Mouse (Mus musculus) cerebellum, adult (tissue): ENCODE data around the gene Kcnn1.
"Not testable (repeated sequence)": the region's sequence is repeated elsewhere in the genome, so short reads cannot be mapped to it uniquely, and the experiment has no call there.

Source experiments
- ATAC-seq: cut with Nextera tagmentation; 2 replicates; pipeline ENCODE4 v1.9.2; 2017; ENCODE audit warnings: mild to moderate bottlenecking, moderate library complexity, mixed read lengths; ENCODE audit not compliant: insufficient number of reproducible peaks, low FRiP score, low TSS enrichment

Kcnn1 gene

DNA sequence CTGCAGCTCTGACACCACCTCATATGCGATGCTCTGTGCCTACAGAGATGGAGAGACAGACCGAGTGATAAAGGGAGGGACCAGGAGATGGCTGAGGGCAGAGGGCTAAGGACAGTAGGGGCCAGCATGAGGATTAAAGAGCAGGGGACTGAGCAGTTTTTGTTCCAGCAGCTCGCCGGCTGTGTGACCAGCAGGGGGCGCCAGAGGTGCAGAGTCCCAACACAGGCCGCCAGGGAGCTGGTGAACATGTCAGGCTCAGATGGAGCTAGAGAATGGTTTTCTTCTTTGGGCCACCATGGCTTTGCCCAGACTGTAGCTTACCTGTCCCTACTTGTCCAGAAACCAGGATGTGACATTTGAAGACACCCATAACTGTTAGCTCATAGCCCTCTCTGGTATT lies 18.5 kb downstream of the Kcnn1 start:
- no peak for ATAC-seq

DNA sequence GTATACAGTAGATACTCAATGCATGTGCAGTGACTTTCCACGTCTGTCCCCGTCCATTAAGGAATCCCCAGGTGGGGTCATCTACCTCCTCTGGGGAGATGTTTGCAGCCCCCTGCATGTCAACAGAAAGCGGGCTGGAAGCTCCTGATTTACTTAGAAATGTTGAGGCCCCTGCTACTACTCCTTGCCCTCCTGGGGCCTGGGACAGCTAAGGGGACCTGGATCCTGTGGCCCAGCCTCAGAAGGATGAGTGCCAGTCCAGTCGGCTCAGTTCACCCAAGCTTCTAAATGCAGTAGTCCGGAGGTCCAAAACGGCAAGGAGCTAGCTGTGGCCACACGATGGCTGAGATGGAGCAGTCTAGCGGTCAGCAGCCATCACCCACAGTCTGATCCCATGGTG lies 19.1 kb downstream of the Kcnn1 start:
- no peak for ATAC-seq

DNA sequence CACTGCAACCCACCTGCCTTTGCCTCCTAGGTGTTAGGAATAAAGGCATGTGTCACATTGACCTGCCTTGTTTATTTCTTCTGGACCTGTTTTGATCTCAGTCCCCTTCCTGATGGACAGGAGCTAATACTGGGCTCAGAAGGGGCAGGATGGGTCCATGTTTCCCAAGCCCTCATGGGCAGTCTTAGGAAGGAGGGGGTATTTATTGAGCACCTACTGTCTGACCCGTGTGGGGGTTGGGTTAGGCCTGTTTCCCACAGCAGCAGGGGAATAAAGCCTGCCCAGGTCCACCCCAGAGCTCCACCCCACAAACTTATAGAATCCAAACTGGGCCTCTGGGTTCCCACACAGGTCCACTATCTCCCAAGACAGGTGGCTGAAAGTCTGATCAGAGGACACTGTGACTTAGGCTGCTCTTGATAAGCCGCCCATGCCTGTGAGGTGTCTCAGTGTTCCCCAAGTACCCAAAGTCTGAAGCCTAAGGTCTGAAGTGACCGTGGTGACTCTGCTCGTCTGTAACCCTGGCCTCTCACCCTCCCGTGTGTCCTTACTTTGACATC lies 19.8 kb downstream of the Kcnn1 start:
- ATAC-seq, result no peak

DNA sequence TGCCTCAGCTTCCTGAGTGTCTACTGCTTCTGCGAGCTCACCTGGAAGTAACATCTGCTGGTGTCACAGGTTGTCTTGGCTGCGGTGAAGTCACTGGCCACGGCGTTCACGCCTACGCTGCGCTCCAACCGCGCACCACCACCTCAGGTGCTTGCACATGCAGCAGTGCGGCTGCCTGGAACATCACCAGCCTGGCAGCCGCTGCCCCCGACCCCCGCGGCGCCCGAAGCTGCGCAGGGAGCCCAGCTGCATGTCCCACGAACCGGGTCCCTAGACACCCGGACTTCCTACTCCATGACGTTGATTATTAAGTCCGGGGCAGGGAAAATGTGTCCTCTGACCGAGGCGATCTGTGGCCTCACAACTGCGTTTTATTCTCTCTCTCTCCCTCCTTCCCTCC lies 20.6 kb downstream of the Kcnn1 start:
- no peak for ATAC-seq

DNA sequence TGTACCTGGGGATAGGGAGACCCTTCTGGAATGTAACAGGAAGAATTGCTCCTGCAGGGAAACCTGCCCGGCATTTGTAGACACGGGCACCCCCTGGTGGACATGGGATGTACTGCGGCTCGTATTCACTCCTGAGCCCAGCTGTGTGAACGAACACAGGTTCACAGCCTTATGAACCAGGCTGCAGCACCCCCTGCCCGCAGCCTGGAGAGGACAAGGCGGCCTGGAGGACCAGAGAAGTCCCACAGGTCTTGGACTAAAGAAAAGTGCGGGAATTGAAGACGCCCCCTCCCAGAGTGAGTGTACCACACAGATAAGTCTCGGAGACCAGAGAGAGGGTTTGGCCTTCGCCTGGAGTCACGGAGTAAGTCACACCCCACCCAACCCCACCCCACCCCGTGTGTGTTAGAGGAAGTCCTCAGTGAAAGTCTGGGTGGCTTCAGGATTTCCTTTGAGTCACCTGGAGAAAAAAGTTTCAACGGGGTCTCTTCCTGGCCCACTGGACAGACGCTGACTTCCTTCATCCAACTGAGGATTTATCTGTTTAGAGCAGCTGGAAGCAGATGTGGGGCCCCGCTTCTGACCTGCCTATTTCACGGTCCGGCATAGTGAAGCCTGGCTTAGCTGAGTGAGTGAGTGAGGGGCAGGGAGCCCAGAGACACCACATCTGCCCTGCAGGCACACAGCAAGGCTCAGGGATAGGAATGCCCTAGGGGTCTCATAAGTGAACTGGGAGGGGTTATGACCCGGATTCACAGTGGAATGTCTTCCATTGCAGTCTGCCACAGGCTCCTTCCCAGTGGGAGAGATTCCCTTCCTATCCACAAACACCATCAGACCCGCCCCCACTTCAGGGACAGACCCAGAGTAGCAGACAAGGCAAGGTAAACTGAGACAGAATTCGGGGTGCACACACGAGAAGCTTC lies 21.6 kb downstream of the Kcnn1 start:
- no peak for ATAC-seq

DNA sequence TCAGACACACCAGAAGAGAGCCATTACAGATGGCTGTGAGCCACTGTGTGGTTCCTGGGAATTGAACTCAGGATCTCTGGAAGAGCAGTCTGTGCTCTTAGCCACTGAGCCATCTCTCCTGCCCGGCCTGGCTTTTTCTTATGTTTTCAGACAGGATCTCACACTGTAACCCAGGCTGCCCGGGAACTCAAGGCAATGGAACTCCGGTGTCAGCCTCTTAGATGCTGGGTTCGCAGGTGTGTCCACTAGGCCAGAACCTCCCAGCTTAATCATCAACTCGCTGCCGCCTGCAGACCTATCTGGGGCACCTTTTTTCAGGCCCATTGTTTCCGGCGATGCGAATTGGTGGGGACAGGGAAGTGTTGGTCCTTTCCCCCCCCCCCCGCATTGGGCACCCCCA lies 22.5 kb downstream of the Kcnn1 start:
- ATAC-seq, result no peak

DNA sequence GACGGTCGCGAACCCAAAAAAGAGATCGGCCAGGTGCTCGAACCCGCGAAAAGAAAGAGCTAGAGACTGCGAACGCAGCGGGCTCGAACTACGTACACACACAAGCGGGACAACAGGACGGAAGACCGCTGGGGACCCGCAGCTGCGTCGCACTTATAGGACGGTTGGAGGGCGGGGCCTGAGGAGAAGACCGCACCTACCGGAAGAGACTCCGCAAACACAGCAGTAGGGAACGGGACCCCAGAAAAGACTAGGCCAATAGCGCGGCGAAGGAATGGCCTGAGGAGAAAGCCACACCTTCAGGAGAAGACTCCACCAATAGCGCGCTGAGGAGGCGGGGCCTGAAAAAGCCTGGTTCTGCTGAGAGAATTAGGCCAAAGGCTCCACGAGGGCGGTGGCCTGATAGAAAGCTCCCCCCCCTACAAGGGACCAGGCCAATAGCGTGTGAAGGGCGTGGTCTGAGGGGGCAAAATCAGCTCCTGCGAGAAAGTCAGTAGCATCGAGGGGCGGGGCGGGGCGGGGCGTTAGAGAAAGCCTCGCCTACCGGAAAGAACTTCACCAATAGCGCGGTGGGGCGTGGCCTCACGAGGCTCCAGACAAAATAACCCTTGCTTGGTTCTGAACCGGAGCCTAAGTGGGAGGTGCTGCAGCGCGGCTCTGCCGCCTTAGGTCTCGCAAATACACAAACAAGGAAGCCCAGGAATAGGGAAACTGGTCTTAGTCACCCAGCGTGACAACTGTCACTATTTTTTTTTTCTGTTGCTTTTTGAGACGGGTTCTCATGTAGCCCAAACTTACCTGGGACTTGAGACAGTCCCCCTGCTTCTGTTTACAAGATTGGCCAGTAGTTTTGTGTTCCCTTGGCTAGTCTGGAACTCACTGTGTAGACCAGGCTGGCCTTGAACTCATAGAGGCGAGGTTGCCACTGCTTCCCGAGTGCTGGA lies 23.4 kb downstream of the Kcnn1 start, which contains the start of gene Arrdc2:
Gene Arrdc2 (minus strand): TSS at position 313 of the 944 bp plus-strand sequence.
- ATAC-seq, result peak; percentile 92

DNA sequence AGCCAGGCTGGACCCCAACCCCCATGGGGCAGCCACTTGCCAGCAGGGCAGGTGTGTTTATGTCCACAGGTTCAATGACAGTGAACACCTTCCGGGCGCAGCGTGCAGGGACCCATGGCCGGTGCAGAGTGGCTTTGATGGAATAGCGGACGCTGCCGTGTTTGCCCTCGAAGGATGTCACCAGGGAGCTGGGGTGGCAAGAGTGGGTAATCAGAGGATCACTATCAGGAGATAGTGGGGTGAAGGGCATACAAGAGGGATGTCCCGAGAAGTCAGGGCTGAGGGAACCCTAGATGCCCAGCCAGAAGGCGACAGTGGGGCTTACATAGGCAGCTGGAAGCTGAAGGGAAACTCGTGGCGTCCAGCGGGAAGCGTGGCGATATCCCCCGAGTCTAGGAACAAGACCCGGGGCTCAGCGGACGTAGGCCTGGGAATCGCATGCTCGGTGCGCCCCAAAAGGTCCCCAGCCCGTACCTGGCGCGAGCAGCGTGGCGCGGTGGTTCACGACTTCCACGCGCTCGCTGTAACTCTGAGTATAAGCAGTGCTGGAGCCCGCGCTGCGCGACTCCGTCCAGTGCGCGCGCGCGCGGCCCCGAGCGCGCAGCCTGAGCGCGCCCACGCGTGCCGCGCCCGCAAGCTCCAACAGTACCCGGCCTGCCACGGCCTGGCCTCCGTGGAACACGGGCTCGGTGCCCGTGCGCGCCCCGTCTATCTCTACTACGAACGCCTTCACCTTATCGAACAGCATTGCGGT lies 24.2 kb downstream of the Kcnn1 start:
- ATAC-seq, result peak; percentile 27; the same call in 1 of the 2 replicates

DNA sequence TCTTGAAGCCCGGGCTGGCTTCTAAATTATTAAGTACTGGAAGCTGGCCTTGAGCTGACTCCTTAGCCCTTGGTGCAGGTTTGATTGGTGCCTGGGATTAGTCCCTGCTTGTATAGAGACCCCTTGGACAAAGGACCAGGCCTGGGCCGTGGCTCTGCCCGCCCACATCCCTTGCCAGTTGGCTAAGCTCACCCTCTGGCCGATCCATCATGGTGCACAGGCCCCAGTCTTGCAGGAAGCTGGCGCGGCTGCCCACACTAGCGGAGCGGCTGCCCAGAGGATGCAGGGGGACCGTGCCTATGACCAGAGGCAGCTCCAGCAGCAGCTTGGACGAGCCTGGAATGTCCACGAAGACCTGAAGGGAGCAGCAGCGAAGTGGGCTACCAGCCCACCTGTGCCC lies 26.4 kb downstream of the Kcnn1 start:
- ATAC-seq, result no peak

DNA sequence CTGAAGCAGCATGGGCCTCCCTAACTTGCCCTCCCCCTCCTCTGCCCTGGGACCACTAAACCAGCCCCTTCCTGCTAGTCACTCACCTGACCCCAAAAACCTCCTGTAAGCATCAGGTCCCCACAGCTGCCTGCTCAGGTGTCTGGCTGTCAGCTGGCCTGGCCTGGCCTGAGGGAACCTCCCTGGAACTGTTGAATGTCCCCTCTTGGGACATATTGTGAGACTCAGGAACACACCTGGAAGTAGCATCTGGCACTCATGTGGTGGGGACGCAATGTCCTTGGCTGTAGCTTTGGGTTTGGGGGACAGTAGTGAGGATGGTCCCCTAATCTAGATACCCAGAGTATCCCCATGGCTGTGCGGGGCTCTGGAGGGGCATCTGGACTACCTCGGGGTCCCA lies 29.0 kb downstream of the Kcnn1 start:
- no peak for ATAC-seq

DNA sequence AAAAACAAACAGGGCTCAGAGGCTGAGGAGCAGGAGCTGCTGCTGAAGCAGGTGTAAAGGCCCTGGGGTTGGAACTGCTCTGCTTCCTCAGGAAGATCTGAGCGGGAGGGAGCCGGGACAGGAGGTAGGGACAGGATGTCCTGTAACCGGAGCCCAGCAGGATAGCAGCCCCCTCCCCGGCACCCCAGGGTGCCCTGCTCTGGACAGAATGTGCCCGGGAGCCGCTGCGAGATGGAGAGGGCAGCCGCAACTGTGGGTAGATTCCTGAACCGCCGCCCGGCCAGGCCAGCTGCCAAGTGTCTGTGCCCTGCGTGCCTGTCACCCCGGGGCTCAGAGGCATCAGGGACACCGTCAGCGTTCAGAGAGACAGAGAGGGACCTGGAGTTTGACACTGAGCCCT lies 29.5 kb downstream of the Kcnn1 start:
- ATAC-seq, result no peak

DNA sequence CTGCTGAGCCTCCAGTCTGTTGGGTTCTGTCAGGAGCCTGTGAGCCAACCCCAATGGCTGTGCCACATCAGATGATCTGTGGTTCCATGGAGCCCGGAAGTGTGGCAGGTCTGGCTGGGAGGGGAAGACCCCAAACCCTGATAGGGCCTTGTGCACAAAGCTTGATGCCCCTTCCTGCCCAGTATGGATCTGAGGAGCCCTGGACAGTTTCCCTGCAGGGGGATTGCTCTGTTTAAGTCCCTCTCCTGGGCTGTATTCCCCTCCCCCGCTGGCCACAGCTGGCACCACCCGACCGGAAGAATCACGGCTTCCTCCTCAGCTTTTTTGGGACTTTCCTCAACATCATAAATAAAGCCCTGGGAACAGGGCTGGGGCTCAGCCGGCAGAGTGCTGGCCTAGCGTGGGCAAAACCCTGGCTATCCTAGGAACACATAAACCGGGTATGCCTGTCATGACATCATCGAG lies 30.0 kb downstream of the Kcnn1 start:
- no peak for ATAC-seq

DNA sequence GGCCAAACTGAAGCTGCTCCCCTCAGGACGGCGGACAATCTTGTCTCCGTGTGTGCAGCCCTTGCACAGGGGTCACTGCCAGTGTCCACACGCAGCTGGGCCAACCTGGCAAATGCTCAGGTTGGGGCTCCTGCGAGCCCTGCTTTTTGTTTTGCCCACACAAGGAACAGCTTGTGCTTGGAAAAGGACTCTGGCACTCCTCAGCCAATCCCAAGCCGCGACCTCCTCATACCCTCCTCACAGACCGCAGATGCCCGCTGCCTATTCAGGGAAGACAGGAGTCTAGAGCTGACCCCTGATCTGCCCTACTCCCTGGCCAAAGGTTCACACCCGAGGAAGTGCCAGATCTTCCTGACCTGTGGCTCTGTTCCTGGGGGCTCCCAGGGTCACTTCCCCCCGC lies 30.7 kb downstream of the Kcnn1 start:
- no peak for ATAC-seq

DNA sequence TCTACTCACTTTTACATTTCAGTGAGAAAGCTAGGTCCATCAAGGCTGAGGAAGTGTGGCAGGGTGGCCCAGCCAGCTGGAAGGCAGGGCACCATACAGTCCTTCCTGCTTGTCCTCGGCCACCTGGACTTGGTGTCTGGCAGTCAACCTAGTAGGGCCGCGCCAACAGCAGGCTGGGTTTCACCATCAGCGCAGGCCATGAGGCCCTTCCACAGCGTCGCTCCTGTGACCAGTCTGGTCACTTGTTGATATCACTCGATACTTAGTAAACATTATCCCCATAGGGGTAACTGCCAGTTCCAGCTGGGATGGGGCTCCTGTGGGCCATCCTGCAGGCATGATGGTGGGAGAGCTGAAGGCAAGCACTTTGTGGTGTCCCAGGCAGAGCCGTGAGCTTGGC lies 31.5 kb downstream of the Kcnn1 start:
- ATAC-seq, result no peak

DNA sequence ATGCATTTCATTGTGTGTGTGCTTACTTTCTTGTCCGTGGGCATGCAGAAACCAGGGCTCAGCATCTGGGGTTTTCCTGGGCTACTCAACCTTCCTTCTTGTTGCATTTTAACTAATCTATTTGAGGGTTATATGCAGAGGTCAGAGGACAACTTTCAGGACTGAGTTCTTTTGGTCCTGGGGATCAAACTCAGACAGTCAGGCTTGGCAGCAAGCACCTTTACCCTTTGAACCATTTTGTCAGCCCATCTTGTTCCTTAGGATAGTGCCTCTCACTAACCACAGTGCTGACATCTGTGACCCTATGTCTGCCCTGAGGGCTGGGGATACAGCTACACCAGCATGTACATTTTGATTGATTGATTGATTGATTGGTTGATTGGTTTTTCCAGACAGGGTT lies 35.3 kb downstream of the Kcnn1 start:
- ATAC-seq, result no peak

DNA sequence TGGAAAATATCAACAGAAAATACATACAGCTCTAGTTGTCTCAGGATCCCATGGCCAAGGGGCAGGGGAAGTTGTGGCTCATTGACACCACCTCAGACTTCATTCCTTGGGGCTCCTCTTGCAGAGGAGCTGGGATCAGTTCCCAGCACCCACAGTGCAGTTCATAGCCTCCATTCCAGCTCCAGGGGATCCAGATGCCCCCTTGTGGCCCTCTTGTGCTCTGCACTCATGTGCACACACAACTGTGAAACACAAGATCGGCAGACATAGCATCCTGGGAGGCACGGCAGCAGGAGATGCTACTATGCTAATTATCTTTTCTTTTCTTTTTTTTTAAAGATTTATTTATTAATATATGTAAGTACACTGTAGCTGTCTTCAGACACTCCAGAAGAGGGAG lies 36.0 kb downstream of the Kcnn1 start:
- ATAC-seq, result no peak

DNA sequence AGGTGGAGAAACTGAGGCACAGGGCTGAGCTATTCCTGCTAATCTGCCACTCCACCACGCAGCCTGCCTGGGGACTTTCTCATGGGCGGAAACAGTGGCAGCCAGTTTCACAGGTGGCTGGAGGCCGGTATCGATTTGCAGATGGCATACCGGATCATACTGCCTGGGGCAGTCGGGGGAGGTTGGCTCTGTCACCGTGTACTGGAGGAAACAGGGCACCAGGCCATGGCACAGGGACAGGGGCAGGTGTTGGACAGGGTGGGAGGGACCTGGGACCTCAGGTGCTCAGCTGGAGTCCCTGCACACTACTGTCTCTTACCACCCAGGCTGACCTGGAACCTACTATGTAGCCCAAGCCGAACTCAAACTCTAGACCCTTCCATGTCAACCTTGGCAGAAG lies 37.2 kb downstream of the Kcnn1 start:
- ATAC-seq, result no peak

DNA sequence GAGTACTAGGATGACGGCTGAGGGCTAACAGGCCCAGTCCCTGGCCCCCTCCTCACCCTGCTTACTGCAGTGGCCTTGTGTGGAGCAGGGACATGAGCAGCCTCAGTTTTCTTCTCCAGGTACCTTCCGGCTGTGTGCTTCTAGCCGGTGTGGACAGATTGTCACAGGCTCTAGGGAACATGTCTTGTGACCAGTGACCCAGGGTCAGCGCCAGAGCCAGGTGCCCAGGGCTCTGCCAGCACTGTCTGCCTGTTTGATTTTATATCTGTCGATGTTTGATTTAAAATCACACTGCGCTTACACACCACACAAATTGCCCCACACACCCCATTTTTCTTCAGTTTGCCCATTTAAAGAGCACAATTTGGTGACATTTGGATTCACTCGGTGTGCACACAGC lies 39.3 kb downstream of the Kcnn1 start:
- no peak for ATAC-seq

DNA sequence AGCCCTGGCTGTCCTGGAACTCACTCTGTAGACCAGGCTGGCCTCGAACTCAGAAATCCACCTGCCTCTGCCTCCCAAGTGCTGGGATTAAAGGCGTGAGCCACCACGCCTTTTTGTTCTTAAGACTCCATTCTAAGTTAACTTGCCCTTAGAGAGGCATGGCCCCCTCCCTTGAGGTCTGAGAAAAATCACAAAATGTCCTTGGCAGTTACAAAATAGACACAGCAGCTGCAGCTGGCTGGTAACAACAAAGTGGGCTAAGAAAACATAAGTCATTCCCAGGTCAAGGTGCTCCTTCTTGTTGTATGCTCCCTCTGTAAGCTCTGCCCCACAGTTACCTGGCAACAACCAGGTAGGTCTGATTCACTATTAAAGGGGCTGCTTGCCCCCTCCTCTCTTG lies 40.5 kb downstream of the Kcnn1 start:
- not testable (repeated sequence) for ATAC-seq

DNA sequence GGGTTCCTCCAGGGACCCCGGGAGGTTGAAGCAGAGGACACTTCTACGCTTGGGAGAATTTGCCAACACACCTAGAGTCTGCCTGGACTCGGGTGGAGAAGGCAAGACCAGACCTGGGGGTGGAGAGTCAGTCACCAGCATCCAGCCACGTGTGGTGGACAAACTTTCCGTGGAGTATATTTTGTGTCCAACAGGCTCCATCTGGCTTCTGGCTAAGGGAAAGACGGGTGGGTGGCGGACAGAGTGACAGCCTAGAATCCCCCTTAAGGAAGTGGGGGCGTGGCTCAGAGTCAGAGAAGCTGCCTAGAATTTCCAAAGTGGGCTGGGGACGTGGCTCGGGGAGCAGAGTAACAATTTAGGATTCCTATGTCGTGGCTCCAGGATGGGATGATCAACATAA lies 41.1 kb downstream of the Kcnn1 start:
- ATAC-seq, result no peak
